Mouse (Mus musculus): ENCODE results near the gene Atp6v0c.

The Atp6v0c gene

DNA sequence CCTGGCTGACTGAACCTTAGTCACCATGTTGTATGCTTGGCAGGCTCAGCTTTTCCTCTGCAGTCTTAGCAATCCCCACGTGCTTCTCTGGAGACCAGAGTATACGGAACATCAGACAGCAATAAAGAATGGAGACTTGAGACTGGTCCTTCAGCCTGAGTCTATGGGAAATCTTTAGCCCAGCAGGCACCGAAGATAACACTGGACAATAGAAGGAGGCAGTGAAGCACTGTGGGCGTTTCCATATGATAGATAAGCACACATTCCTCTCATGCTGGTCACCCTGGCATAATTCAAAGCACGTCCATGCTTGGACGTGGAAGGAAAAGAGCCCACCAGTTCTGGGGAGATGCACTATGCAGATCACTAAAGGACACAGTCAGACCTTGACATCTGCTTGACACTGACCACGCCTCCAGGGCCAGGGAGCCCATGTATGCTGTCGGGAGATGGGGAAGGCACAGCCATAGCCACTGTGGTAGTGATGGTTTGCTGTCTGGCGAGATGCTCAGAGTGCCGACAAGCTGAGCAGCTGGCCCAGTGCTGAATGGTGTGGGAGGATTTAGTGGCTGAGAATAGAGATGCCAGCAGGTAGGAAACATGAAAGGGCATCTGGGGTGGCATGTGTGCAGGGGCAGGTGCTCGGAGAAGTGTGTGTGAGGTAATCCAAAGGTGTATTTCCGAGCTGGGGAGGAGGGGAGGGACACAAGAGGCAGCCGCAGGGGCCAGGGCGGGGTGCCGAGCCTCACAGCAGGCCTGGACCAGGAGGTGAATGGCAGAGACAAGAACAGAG is 27.7 kb upstream of the Atp6v0c start:
- no peak for DNase-seq

DNA sequence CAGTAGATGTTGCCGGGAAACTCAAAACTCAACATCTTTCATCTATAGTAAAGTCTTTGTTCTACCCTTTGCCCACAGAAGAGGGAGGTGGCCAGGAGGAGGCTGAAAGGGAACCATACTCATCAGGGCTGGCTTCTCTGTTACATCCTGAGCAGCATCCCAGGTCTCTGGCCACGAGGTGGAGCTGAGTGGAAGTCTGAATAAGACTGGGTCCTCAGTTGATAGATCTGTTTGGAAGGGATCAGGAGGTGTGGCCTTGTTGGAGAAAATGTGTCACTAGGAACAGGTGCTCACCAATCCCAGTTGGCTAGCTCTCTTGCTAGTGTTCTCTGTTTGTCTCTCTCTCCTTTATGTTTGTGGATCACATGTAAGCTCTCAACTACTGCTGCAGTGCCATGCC is 25.8 kb upstream of the Atp6v0c start:
- no peak for DNase-seq

GRCm38 (mm10) chr17:24193769-24194168 is 24.3 kb upstream of the Atp6v0c start:
- no peak for DNase-seq

DNA sequence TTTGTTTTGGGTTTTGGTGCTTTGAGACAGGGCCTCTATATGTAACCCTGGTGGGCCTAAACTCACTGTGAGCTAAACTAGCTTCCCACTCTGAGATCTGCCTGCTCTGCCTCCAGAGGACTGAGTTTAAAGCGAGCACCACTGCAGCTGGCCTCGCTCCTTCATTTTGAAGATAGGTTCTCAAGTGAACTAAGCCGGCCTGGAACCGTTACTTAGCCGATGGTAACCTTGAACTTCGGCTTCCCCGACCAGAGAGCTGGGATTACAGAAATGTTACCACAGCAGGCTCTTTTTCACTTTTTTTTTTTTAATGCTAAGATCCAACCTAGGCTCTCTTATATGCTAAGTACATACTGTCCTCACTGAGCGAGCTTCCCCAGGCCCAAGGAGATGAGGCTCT is 23.8 kb upstream of the Atp6v0c start:
- DNase-seq: no peak

GRCm38 (mm10) chr17:24192848-24193247 is 23.3 kb upstream of the Atp6v0c start:
- no peak for DNase-seq

DNA sequence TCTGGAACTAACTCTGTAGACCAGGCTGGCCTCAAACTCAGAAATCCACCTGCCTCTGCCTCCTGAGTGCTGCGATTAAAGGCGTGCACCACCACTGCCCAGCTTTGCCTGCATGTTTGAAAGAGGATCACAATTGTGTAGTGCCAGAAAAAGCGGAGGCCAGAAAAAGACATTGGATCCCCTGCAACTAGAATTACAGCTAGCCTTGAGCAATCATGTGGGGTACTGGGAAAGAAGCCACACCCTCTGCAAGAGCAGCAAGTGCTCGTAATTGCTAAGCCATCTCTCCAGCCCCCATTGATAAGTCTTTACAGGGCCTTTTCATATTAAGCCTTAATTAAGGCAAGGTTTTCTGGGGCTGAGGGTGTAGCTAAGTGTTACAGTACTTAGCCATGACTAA is 22.0 kb upstream of the Atp6v0c start:
- no peak for DNase-seq

- no peak for DNase-seq
These were observed 21.4 kb upstream of the Atp6v0c start for GRCm38 (mm10) chr17:24190934-24191333.

DNA sequence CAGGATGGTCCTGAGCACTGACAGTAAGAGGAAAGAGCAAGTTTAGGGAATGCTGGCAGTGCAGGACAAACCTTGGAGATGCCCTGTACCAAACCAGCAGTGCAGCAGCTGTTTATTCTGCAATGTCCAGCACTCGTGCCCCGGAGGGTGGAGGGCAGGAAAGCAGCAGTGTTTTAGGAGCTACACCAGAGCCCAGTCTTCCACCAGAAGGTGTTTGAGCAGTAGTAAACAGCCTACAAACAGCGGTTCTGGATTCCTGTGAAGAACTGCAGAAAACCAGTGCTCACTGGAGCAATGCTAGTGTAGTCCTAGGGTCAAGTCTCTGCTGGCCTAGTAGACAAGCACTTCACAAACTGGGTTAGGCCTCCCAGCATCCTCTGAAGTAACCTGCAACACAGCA is 4.8 kb upstream of the Atp6v0c start:
- DNase-seq: no peak

DNA sequence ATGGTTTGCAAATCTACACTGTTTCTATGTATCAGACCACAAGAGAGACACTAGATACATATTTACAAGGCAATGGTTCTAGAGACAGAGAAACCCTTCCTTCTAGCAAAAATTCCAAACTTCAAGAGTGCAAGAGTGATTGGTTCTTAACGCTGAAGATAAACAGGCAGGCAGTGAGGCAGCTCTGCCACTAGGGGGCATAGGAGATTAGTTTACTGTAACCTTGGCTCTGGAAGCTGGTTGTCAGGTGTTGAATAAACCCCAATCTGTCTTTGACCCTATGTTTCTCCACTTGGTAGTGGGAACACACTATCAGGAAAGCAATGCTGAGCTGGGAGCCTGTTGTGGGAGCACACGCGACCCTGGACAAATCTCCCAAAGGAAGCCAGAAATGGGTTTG is 3.9 kb upstream of the Atp6v0c start:
- DNase-seq: peak; percentile 69

DNA sequence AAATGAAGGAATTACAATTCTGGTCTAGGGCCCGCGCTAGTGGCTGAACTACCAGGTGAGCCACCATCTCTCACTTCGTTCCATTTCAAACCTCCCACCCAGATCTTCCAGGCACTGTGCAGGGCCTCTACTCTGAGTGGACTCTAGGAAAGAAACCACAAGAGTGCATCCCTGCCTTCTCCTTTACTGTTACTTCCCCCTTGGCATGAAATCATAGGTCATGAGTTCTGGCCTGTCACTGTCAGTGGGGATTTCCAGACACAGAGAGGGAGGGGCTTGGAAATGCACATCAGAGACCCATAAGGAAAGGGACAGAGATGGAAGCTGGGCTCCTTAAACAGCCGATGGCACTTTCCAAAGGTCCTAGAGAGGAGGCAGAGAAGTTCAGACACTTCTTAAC is 2.2 kb upstream of the Atp6v0c start:
- DNase-seq: no peak

- no peak for DNase-seq
These were observed 1.2 kb upstream of the Atp6v0c start for GRCm38 (mm10) chr17:24170729-24171128.

DNA sequence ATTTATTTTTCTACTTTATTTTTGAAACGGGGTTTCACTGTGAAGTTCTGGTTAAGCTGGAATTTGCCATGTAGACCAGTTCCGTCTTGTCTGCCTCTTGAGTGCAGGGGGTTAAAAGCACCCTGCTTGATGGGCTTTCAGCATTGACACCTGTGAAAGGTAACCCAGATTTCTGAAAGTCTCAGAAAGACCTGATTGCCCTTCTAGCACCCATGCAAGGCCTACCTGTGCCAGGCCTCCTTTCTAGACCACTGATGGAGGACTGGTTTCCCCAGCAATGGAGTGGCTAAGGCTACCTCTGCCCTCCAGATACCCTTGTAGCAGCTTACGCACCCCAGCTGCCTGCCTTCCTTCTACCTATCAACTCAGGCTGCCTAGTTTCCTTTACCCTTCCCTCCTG is 623 bp upstream of the Atp6v0c start:
- no peak for DNase-seq

- peak; percentile 73 for DNase-seq
These were observed 768 bp downstream of the Atp6v0c start for GRCm38 (mm10) chr17:24168590-24169277.

DNA sequence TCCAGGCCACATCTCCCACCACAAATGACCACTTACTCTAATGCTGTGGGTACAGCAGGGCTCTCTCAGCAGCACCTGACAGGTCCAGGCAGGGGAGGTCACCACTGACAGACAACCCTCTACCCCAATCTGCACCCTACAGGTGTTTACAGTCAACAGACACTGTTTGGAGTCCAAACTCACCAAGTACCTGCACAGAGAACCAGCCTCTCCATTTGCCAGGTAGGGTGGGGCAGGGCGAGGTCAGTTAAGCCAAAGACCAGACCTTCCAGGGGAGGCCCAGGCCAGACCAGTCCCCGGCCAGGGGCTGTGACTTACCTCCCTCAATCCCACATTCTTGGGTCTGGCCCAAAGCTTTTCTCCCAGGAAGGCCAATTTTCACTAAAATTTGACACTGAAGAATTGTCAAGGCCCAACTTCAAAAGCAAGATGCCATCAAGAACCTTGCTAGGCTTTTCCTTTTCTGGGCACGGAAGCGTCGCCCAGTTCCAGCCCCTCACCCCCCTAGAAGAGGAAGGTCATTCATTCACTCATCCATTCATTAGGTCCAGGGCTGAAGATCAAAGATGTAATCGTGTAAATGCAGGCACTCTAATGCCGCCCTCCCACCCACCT is 1.5 kb downstream of the Atp6v0c start:
- no peak for DNase-seq

GRCm38 (mm10) chr17:24167120-24167519 is 2.4 kb downstream of the Atp6v0c start:
- no peak for DNase-seq

- DNase-seq: no peak
These were observed 4.8 kb downstream of the Atp6v0c start for GRCm38 (mm10) chr17:24164566-24165259.

- peak; percentile 91 for DNase-seq
These were observed 6.1 kb downstream of the Atp6v0c start, which contains the start of gene Amdhd2 for GRCm38 (mm10) chr17:24163176-24163962. Amdhd2 (minus strand) TSS chr17:24163766.

DNA sequence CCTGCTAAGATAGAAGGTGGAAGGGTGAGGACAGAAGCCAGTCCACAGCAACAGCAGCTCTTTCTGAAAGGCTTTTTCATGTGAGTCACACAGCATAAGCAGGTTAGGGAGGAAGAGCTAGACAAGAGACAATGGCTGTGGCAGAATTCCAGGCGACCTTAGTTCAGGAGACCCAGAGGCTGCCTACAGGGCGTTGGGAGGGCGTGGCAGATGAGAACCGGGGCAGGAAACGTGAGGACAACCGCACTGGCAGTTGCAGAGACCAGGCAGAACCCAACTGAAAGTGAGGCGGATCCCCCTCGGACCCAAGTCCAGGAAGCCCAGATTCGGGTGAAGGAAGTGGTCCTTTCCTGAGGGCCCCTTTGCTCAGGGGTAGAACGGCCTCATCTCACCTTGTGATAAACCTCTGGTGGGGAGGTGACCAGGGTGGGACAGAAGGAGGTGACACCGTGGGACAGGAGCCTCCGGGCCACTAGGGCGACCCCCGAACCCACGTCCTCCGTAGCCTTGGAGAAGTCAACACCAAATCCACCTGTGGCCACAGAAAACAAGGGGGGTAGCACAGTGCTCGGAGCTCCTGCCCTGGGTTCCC is 6.8 kb downstream of the Atp6v0c start:
- DNase-seq: no peak

DNA sequence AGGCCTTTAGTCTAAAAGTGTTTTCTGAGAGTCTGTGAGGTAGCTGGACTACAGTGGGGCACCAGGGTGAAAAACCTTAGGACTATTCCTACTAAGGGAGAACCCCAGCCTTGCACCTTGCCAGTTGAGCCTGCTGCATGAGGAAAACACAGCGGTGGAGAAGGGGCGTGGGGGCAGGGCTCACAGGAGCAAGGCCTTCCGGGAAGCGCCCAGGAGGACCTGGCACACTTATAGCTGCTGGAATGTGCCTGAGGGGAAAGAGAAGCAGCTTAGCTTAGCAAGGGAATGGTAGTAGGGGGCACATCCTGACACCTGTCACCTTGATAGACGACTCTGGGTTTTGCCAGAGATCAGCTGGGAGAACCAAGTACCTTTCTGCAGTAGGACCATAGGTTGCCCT is 8.0 kb downstream of the Atp6v0c start:
- DNase-seq: no peak

DNA sequence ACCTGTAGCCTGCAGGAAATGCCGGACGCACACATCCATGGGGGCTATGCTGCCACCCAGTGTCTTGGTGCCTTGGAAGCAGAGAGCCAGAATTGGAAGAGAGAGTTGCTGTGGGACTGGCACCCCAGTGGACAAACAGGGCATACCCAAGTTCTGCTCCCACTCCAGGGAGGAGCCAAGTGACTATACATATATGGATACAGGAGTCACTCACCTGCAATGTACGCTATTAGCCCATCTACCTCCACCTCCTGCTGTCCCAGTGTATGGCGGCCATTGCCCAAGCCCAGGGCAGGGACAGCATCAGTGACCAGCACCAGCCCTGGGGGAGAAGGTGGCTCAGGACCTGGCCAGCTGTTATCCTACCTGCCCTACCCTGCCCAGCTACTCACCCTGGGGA is 12.0 kb downstream of the Atp6v0c start:
- no peak for DNase-seq

DNA sequence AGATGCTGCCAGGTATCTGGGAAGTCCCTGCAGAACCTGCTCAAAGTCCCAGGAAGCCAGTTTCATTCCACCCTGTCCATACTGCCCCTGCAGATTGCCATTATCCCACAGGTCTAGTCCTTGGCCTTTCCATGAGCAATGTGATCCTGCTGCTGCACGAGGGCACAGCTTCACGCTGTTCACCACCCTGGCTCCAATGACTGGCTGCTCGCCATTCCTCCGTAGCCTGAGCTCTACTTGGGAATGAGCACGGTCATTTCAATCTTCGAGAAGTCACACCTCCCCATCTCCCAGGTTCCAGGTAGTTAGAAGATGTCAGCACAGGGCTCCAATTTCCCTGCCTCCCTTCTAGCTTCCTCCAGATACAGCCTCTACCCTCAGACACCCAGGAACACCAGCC is 12.4 kb downstream of the Atp6v0c start:
- DNase-seq: no peak

GRCm38 (mm10) chr17:24156394-24156793 is 13.1 kb downstream of the Atp6v0c start:
- no peak for DNase-seq
